Mouse (Mus musculus) right cerebral cortex, postnatal 25 days (tissue): ENCODE measurements around the gene Plxnc1.
A peak's percentile ranks its signal among the peaks of the same experiment; 100 is the strongest.

ENCODE experiments used
- DNase-seq: peaks from one replicate; pipeline ENCODE4 v3.0.0; 2022

Gene Plxnc1

GRCm38 (mm10) chr10:94864199-94864928 lies 80.3 kb downstream of the Plxnc1 start:
- no peak for DNase-seq

GRCm38 (mm10) chr10:94863251-94863650 lies 81.4 kb downstream of the Plxnc1 start:
- no peak for DNase-seq

- DNase-seq, result no peak
Observed at GRCm38 (mm10) chr10:94860870-94861269, 83.8 kb downstream of the Plxnc1 start.

GRCm38 (mm10) chr10:94858277-94859033 lies 86.2 kb downstream of the Plxnc1 start:
- no peak for DNase-seq

- no peak for DNase-seq
Observed at GRCm38 (mm10) chr10:94850565-94850964, 94.1 kb downstream of the Plxnc1 start.

- no peak for DNase-seq
Observed at GRCm38 (mm10) chr10:94849930-94850329, 94.7 kb downstream of the Plxnc1 start.

GRCm38 (mm10) chr10:94849360-94849759 lies 95.3 kb downstream of the Plxnc1 start:
- DNase-seq, result no peak

- no peak for DNase-seq
Observed at GRCm38 (mm10) chr10:94848344-94848743, 96.3 kb downstream of the Plxnc1 start.

- no peak for DNase-seq
Observed at GRCm38 (mm10) chr10:94846501-94847105, 98.0 kb downstream of the Plxnc1 start.

- DNase-seq, result no peak
Observed at GRCm38 (mm10) chr10:94844692-94845091, 99.9 kb downstream of the Plxnc1 start.

- no peak for DNase-seq
Observed at GRCm38 (mm10) chr10:94835874-94836273, 108.8 kb downstream of the Plxnc1 start.

GRCm38 (mm10) chr10:94829407-94829806 lies 115.2 kb downstream of the Plxnc1 start:
- DNase-seq, result peak; percentile 90

GRCm38 (mm10) chr10:94828734-94829230 lies 115.9 kb downstream of the Plxnc1 start:
- DNase-seq, result no peak

- no peak for DNase-seq
Observed at GRCm38 (mm10) chr10:94827890-94828733, 116.5 kb downstream of the Plxnc1 start.

GRCm38 (mm10) chr10:94827325-94827724 lies 117.3 kb downstream of the Plxnc1 start:
- no peak for DNase-seq

GRCm38 (mm10) chr10:94826436-94826835 lies 118.2 kb downstream of the Plxnc1 start:
- no peak for DNase-seq

GRCm38 (mm10) chr10:94825951-94826350 lies 118.7 kb downstream of the Plxnc1 start:
- DNase-seq, result no peak

GRCm38 (mm10) chr10:94823971-94824760 lies 120.5 kb downstream of the Plxnc1 start:
- no peak for DNase-seq

GRCm38 (mm10) chr10:94818781-94819665 lies 125.6 kb downstream of the Plxnc1 start:
- no peak for DNase-seq

- DNase-seq, result no peak
Observed at GRCm38 (mm10) chr10:94818127-94818526, 126.5 kb downstream of the Plxnc1 start.
